Mouse (Mus musculus): ENCODE measurements around the gene Osr1. TPM values are rescaled to one million over a fixed set of nuclear protein-coding genes. Genes with fewer than 3 reads are reported as not detected.

Osr1 gene
- polyA plus RNA-seq, 1 experiment, result not detected

GRCm38 (mm10) chr12:9598219-9598618, 28.3 kb downstream of the Osr1 start:
- no peaks in the 10 kb centered on the region for H3K4me1 ChIP-seq (ENCODE audit: control insufficient read depth, insufficient read depth, low read length)
- H3K27ac ChIP-seq (ENCODE audit: control insufficient read depth, insufficient read depth, low read depth, low read length, poor library complexity), result no peak overlapping the region
- H3K4me3 ChIP-seq (replicated peaks; ENCODE audit: control insufficient read depth, low read depth, low read length), result no peak overlapping the region
- TF ChIP-seq CTCF (IDR thresholded peaks at IDR 0.05; ENCODE audit: control insufficient read depth, insufficient read depth, low read length) (no peak), POLR2A (IDR thresholded peaks at IDR 0.05; ENCODE audit: borderline replicate concordance, control insufficient read depth, low read depth, low read length) (no peak)

All from bone marrow, adult 2 months (tissue).